Mouse (Mus musculus): Measurements from ENCODE around the gene Pml. TPM values are rescaled to one million over a fixed set of nuclear protein-coding genes. Genes with fewer than 3 reads are reported as not detected.
A peak's percentile ranks its signal among the peaks of the same experiment; 100 is the strongest.

Gene Pml
- total and polyA plus RNA-seq, 2 experiments from 2014 or later: 4.8 to 11.4 TPM

DNA sequence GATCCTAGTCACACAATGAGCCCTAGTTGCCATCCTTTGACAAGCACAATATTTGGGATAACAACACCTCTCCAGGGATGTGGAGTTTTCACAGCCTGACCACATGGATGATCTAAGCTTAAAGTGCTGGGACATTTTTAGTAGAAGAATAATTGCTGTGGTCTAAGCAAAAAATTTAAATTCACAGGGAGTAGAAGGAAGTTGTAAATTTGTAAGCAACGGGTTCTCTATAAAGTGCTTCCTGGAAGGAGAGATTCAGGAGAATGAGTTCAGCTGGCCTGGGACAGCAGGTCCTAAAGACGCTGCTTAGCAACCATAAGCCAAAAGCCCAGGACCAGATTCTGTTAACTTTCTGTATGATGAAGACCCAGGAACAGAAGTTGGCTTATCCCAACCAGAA is 40.3 kb upstream of the Pml start:
- no peak for TF ChIP-seq CTCF (IDR thresholded peaks at IDR 0.05; ENCODE audit: low read depth)
- Histone ChIP-seq H3K36me3 (ENCODE audit: insufficient read depth, low read length) (no peaks in the 10 kb centered on the region), H3K9ac (replicated peaks; ENCODE audit: low read length) (no peak overlapping the region), H3K4me3 (ENCODE audit: low read length) (no peak overlapping the region), H3K4me2 (ENCODE audit: low read depth, low read length) (no peak overlapping the region), H3K27me3 (ENCODE audit: insufficient read depth, low read length) (no peaks in the 10 kb centered on the region), H3K9me3 (ENCODE audit: low read length) (no peaks in the 10 kb centered on the region), H3K27ac (no peak overlapping the region), H3K4me1 (ENCODE audit: insufficient read depth, low read length) (no peaks in the 10 kb centered on the region)
- ATAC-seq (no peak), DNase-seq (ENCODE audit: low spot score) (no peak)
- 77% methylated on average over 2 of the region's 2 CpGs for WGBS

DNA sequence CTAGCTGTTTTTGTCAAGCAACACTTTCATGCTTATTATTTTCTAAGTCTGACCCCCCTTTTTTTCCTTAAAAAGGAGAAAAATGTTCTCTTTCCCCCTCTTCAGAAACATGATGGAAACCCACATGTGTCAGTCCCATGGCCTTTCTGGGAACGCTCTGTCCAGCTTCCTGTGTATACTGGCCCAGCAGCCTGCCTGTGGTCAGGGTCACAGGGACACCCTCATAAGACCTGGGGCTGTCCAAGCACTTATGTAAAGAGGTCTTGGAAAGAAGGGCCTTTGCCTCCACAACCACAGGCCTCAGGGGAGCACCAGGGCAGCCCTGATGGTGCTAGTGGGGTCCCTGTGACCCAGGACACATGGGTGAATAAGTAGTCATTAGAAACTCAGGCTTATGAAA is 39.5 kb upstream of the Pml start:
- no peak overlapping the region for H3K9ac ChIP-seq (replicated peaks; ENCODE audit: low read length)
- no peak overlapping the region for H3K4me2 ChIP-seq (ENCODE audit: low read depth, low read length)
- no peaks in the 10 kb centered on the region for H3K36me3 ChIP-seq (ENCODE audit: insufficient read depth, low read length)
- no peak overlapping the region for H3K4me3 ChIP-seq (ENCODE audit: low read length)
- no peaks in the 10 kb centered on the region for H3K4me1 ChIP-seq (ENCODE audit: insufficient read depth, low read length)
- no peak for TF ChIP-seq CTCF (IDR thresholded peaks at IDR 0.05; ENCODE audit: low read depth)
- no peak for DNase-seq (ENCODE audit: low spot score)
- H3K9me3 ChIP-seq (ENCODE audit: low read length): no peaks in the 10 kb centered on the region
- H3K27me3 ChIP-seq (ENCODE audit: insufficient read depth, low read length): no peaks in the 10 kb centered on the region
- 68% methylated on average over 1 of the region's 1 CpGs for WGBS
- no peak overlapping the region for H3K27ac ChIP-seq
- no peak for ATAC-seq

DNA sequence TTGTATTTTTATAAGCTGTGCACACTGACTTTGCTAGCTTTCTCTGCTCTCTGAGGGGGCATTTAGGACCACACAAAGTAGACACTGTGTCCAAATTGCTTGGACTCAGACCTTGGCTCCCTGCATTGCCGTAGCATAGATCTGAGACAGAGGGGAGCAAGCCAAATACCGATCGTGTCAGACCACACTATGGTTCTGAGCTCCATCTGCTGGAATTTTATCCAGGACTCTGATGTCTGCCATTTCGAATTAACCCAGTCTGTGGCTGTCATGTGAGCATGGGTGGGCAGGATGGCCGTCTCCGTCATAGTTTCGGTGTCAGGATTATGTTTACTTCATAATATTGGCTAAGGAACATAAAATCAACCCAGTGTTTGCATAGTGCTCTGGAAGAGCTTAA is 33.8 kb upstream of the Pml start:
- H3K4me1 ChIP-seq (ENCODE audit: insufficient read depth, low read length): no peaks in the 10 kb centered on the region
- H3K4me2 ChIP-seq (ENCODE audit: low read depth, low read length): no peak overlapping the region
- no peak for TF ChIP-seq CTCF (IDR thresholded peaks at IDR 0.05; ENCODE audit: low read depth)
- H3K27ac ChIP-seq: no peak overlapping the region; the same call in 1 of the 2 replicates
- 47% methylated on average over 7 of the region's 7 CpGs for WGBS
- H3K9ac ChIP-seq (replicated peaks; ENCODE audit: low read length): no peak overlapping the region
- H3K4me3 ChIP-seq (ENCODE audit: low read length): no peak overlapping the region
- 0 out of 2 replicates have a peak, but pooled peaks have one; percentile 48 for ATAC-seq
- DNase-seq (ENCODE audit: low spot score): peak; percentile 37
- no peaks in the 10 kb centered on the region for H3K9me3 ChIP-seq (ENCODE audit: low read length)
- H3K27me3 ChIP-seq (ENCODE audit: insufficient read depth, low read length): no peaks in the 10 kb centered on the region
- H3K36me3 ChIP-seq (ENCODE audit: insufficient read depth, low read length): no peaks in the 10 kb centered on the region

DNA sequence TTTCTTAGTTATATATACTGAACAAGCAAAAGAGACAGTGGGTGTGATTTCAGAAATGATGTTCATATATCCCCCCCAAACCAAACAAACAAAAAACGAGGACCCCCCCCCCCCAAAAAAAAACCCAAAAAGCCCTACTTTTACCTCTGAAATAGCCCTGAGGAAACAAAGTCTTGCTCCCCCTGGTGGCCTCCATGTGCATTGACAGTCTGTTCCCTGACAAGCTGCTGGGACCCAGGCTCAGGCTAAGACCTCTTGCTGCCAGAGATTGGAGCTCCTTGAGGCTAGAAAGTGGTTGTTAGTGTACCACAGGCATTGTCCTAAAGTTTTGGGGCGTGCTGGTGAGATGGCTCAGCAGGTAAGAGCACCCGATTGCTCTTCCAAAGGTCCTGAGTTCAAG is 32.0 kb upstream of the Pml start:
- H3K27me3 ChIP-seq (ENCODE audit: insufficient read depth, low read length): no peaks in the 10 kb centered on the region
- no peaks in the 10 kb centered on the region for H3K9me3 ChIP-seq (ENCODE audit: low read length)
- 56% methylated on average over 3 of the region's 3 CpGs for WGBS
- TF ChIP-seq CTCF (IDR thresholded peaks at IDR 0.05; ENCODE audit: low read depth): peak; percentile 66
- H3K36me3 ChIP-seq (ENCODE audit: insufficient read depth, low read length): no peaks in the 10 kb centered on the region
- H3K9ac ChIP-seq (replicated peaks; ENCODE audit: low read length): no peak overlapping the region
- no peak overlapping the region for H3K4me3 ChIP-seq (ENCODE audit: low read length)
- no peak overlapping the region for H3K27ac ChIP-seq
- no peak overlapping the region for H3K4me2 ChIP-seq (ENCODE audit: low read depth, low read length)
- H3K4me1 ChIP-seq (ENCODE audit: insufficient read depth, low read length): no peaks in the 10 kb centered on the region
- peak; percentile 41 for DNase-seq (ENCODE audit: low spot score)
- no peak for ATAC-seq

DNA sequence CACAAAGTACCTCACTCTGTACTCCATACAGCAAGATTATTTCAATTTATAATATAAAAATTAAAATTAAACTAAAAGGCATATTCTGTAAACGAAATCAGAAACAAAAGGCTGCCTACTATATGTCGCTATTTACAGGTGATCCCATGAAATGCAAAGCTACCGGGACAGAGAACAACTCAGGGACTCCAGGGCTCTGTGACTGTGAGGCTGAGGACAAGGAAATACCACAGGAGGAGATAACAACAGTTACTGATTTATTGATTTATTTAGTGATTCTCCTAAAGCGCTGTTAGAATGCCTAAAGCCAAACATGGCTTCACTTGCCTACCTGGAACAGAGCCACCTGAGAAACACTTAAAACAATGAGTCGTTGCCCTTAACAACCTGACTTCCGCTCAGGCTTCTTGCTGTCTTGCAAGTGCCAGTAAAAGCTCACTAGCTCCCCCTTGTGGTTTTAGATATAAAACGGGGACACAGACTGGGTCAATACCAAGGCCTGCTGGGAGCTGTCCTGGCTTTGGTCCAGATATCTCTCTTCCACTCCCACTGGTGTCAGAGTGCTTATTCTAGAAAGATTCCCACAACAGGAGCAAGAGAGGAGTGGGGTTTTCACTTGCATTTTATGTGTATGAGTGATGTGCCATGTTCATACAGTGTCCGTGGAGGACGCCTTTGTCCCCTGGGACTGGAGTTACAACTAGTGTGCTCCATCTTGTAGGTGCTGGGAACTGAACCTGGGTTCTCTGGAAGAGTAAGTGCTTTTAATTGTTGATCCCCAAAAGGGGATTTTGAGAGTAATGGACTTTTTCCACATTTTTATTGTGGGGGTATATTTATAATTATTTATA is 30.9 kb upstream of the Pml start:
- DNase-seq (ENCODE audit: low spot score) (peak; percentile 97), ATAC-seq (peak; percentile 90)
- H3K27ac ChIP-seq: no peak overlapping the region
- no peaks in the 10 kb centered on the region for H3K4me1 ChIP-seq (ENCODE audit: insufficient read depth, low read length)
- no peak overlapping the region for H3K9ac ChIP-seq (replicated peaks; ENCODE audit: low read length)
- 32% methylated on average over 9 of the region's 9 CpGs for WGBS
- no peaks in the 10 kb centered on the region for H3K36me3 ChIP-seq (ENCODE audit: insufficient read depth, low read length)
- no peaks in the 10 kb centered on the region for H3K9me3 ChIP-seq (ENCODE audit: low read length)
- no peak overlapping the region for H3K4me3 ChIP-seq (ENCODE audit: low read length)
- TF ChIP-seq CTCF (IDR thresholded peaks at IDR 0.05; ENCODE audit: low read depth): peak; percentile 86
- H3K4me2 ChIP-seq (ENCODE audit: low read depth, low read length): peak overlapping the region; percentile 25; the same call in 1 of the 2 replicates
- H3K27me3 ChIP-seq (ENCODE audit: insufficient read depth, low read length): no peaks in the 10 kb centered on the region

DNA sequence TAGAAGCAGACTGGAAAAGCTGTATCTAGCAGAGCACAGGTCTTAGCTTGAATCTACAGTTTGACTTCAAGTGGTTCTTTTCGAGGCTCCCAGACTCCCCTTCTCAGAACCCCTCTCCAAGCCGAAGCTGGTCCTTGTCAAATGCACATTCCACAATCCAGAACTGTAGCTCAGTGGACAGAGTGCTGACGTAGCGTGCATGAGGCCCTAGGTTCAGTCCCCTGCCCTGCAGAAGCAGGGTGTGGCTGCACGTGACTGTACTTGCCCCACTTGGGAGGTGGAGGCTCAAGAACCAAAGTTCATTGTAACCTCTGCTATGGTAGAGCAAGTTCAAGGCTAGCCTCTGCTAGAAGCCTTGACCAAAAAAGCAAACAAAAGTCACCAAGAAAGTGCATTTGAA is 30.2 kb upstream of the Pml start:
- Histone ChIP-seq H3K36me3 (ENCODE audit: insufficient read depth, low read length) (no peaks in the 10 kb centered on the region), H3K4me3 (ENCODE audit: low read length) (no peak overlapping the region), H3K4me2 (ENCODE audit: low read depth, low read length) (no peak overlapping the region), H3K4me1 (ENCODE audit: insufficient read depth, low read length) (peaks cover 3% of the 10 kb centered on the region; the same call in 1 of the 2 replicates), H3K9ac (replicated peaks; ENCODE audit: low read length) (no peak overlapping the region), H3K27me3 (ENCODE audit: insufficient read depth, low read length) (no peaks in the 10 kb centered on the region), H3K9me3 (ENCODE audit: low read length) (no peaks in the 10 kb centered on the region), H3K27ac (no peak overlapping the region)
- no peak for DNase-seq (ENCODE audit: low spot score)
- no peak for ATAC-seq
- WGBS: 69% methylated on average over 5 of the region's 5 CpGs
- no peak for TF ChIP-seq CTCF (IDR thresholded peaks at IDR 0.05; ENCODE audit: low read depth)

All from hindbrain, postnatal 0 days (tissue).